Mouse (Mus musculus) limb, embryonic 14.5 days (tissue): ENCODE results near the gene Znrf1. TPM values are rescaled to one million over a fixed set of nuclear protein-coding genes. Genes with fewer than 3 reads are reported as not detected.

ENCODE experiments used
- ATAC-seq: fragments of 200-750 bp; cut with Nextera tagmentation; 2 replicates; pipeline ENCODE4 v1.8.0; 2017; ENCODE audit warnings: low read depth, moderate number of reproducible peaks, moderate TSS enrichment; ENCODE audit not compliant: low FRiP score
- DNase-seq: peaks from one replicate; pipeline ENCODE4 v3.0.0-alpha.2; 2015; ENCODE audit warnings: low spot score
- H3K27ac ChIP-seq: fragments of 300-500 bp; sonication (generic); replicated peaks from 2 replicates; pipeline ENCODE4 v1.5.1; 2014; ENCODE audit warnings: low read depth, mild to moderate bottlenecking, low read length, moderate library complexity, mixed read lengths
- H3K27me3 ChIP-seq: fragments of 300-500 bp; sonication (generic); 2 replicates; pipeline ENCODE4 v1.6.1; 2014; ENCODE audit warnings: low read length, mixed read lengths; ENCODE audit not compliant: control insufficient read depth, insufficient read depth
- H3K36me3 ChIP-seq: fragments of 300-500 bp; sonication (generic); 2 replicates; pipeline ENCODE4 v1.6.1; 2014; ENCODE audit warnings: mild to moderate bottlenecking, low read length, moderate library complexity, mixed read lengths; ENCODE audit not compliant: control insufficient read depth, insufficient read depth
- H3K4me1 ChIP-seq: fragments of 300-500 bp; sonication (generic); 2 replicates; pipeline ENCODE4 v1.6.1; 2014; ENCODE audit warnings: antibody characterized with exemption, low read length, mixed read lengths; ENCODE audit not compliant: control insufficient read depth, insufficient read depth
- H3K4me2 ChIP-seq: fragments of 300-500 bp; sonication (generic); replicated peaks from 2 replicates; pipeline ENCODE4 v1.6.1; 2014; ENCODE audit warnings: low read depth, mild to moderate bottlenecking, low read length, moderate library complexity; ENCODE audit not compliant: severe bottlenecking
- H3K4me3 ChIP-seq: fragments of 300-500 bp; sonication (generic); replicated peaks from 2 replicates; pipeline ENCODE4 v1.5.1; 2014; ENCODE audit warnings: low read length
- H3K9ac ChIP-seq: fragments of 300-500 bp; sonication (generic); 2 replicates; pipeline ENCODE4 v1.6.1; 2014; ENCODE audit warnings: mild to moderate bottlenecking, low read depth, low read length, moderate library complexity; ENCODE audit not compliant: severe bottlenecking
- H3K9me3 ChIP-seq: fragments of 300-500 bp; sonication (generic); 2 replicates; pipeline ENCODE4 v1.6.1; 2016; ENCODE audit warnings: low read length; ENCODE audit not compliant: control insufficient read depth
- POLR2A ChIP-seq: fragments of 200-500 bp; IDR thresholded peaks from 2 replicates; pipeline ENCODE4 v1.8.0; 2012; ENCODE audit warnings: inconsistent platforms, mild to moderate bottlenecking, moderate library complexity, borderline replicate concordance; ENCODE audit not compliant: insufficient read depth, insufficient read length; ENCODE audit errors: extremely low read depth
- WGBS: fragments of 180-500 bp; shearing (Covaris S2); extraction: QIAGEN DNeasy Blood & Tissue Kit; methylation state at CpG from one replicate; pipeline ENCODE4 v1.1.7; 2014; 5-methylcytosine and 5-hydroxymethylcytosine counted together
- polyA plus RNA-seq, 2 experiments: library from polyadenylated mRNA; depleted of rRNA in 1 of 2; stranded (reverse) in 1 of 2; unstranded in 1 of 2; fragments of >200 nt; fragmentation: Nextera tagmentation in 1 of 2; extraction: Ambion mirVana in 1 of 2; gene quantifications; 2 replicates each; pipeline versions ENCODE4 v1.2.1 to v1.2.3; 2012 to 2014

Gene Znrf1
- polyA plus RNA-seq, 2 experiments = 42.4 to 133 TPM

DNA sequence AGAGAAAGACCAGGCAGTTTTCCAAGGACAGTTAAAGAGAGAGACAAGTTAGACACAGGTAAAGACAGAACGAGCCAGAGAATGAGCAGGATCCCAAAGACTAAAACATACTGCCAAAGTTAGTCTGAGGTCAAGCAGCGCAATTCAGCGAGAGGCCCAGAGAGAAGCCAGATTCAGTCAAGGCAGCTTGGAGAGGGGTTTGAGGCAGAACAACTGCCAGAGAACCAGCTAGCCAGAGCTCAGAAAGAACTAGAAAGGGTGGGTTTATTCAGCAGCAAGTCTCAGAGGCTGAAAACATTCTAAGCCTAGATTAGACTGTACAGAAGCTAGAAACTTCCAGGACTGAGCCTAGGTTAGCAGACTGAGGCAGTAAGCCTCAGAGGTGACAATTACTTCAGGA is 44.4 kb downstream of the Znrf1 start:
- DNase-seq (no peak), ATAC-seq (no peak)
- WGBS = 87% methylated on average over 3 of the region's 3 CpGs
- Histone ChIP-seq H3K27ac (no peak overlapping the region), H3K4me2 (no peak overlapping the region), H3K27me3 (no peaks in the 10 kb centered on the region), H3K9ac (no peak overlapping the region), H3K4me3 (no peak overlapping the region), H3K9me3 (no peaks in the 10 kb centered on the region), H3K36me3 (peaks cover 13% of the 10 kb centered on the region), H3K4me1 (no peaks in the 10 kb centered on the region)
- no peak for TF ChIP-seq POLR2A

DNA sequence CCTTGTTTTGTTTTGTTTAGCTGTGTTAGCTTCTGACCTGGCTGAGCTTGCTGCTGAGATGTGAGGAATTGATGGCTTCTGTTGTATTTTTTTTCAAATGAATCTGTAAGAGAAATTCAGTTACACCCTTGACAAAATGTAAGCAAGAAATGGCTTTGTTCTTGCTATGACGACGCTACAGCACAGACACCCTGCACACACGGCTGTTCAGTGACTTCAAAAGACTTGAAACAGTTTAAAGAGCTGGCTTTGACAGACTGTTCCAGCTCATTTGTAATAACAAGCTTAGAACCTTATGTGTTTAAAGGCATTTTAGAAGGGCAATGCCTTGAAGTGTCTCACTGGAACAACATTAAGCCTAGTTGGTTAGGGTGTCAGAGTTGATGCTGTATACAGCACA is 46.5 kb downstream of the Znrf1 start:
- ATAC-seq (no peak), DNase-seq (no peak)
- Histone ChIP-seq H3K9me3 (no peaks in the 10 kb centered on the region), H3K9ac (no peak overlapping the region), H3K4me2 (no peak overlapping the region), H3K36me3 (peaks cover 10% of the 10 kb centered on the region; the same call in 1 of the 2 replicates), H3K4me1 (no peaks in the 10 kb centered on the region), H3K27me3 (no peaks in the 10 kb centered on the region), H3K27ac (no peak overlapping the region), H3K4me3 (no peak overlapping the region)
- no peak for TF ChIP-seq POLR2A
- WGBS = 66% methylated on average over 3 of the region's 3 CpGs

DNA sequence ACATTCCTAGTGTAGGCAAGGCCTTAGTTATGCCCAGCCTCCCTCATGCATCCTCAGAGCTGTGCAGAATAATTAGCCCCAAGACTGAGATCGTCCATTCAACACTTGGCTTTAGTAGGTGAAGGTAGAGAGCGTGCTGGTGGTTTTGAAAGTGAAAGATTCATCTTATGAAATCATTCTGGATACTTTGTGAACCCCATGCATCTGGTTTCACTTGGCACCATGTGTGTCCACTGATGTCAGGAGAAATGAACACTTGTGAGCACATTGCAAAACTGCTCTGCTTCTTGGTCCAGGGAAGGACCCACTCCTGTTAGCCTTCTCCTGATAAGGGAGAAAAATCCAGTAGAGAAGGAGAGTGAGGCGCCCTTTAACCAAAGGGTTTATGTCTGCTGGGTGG is 49.0 kb downstream of the Znrf1 start:
- ATAC-seq = no peak
- H3K9me3 ChIP-seq = no peaks in the 10 kb centered on the region
- peaks cover 5% of the 10 kb centered on the region; the same call in 1 of the 2 replicates for H3K36me3 ChIP-seq
- H3K27ac ChIP-seq = no peak overlapping the region
- no peak for TF ChIP-seq POLR2A
- no peak overlapping the region for H3K4me2 ChIP-seq
- no peak for DNase-seq
- 89% methylated on average over 3 of the region's 3 CpGs for WGBS
- no peaks in the 10 kb centered on the region for H3K4me1 ChIP-seq
- no peak overlapping the region for H3K9ac ChIP-seq
- no peak overlapping the region for H3K4me3 ChIP-seq
- H3K27me3 ChIP-seq = no peaks in the 10 kb centered on the region

DNA sequence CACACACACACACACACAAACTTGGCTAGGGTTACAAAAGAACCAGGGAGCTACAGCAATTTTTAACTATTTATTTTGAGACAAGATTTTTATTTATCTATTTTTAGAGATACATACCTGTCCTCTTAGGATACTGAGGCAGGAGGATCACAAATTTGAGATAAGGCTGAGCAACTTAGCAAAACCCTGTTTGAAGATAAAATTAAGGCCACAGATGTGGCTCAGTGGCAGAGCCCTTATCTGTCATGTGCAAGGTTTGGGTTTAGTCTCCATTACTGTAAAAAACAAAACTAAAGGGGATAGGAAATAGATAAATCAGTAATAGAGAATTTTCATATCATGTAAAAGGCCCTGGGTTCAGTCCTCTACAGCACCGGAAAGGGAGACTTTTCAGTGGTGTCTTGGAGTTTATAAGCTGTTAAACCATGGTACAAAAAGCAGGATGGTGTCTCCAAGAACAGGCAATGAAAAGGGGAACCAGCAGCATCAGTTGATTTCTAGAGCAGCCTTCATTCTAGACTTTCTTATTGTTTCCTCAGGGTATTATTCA is 51.7 kb downstream of the Znrf1 start:
- no peak overlapping the region for H3K27ac ChIP-seq

DNA sequence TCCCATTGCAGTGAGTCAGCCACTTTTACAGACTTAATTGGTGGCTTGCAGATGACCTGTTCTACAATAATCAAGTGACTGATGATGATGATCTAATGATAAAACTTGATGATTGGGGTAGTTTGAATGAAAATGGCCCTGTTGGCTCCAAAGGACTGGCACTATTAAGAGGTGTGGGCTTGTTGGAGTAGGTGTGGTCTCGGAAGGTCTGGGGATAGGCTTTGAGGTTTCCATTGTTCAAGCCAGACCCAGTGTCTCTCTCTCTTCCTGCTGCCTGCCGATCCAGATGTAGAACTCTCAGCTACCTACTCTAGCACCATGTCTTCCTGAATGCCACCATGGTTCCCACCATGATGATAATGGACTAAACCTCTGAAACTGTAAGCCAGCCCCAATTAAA is 52.4 kb downstream of the Znrf1 start:
- Histone ChIP-seq H3K36me3 (peaks cover 3% of the 10 kb centered on the region; the same call in 1 of the 2 replicates), H3K4me2 (no peak overlapping the region), H3K9ac (no peak overlapping the region), H3K4me1 (no peaks in the 10 kb centered on the region), H3K4me3 (no peak overlapping the region), H3K9me3 (no peaks in the 10 kb centered on the region), H3K27me3 (no peaks in the 10 kb centered on the region), H3K27ac (no peak overlapping the region)
- no peak for TF ChIP-seq POLR2A
- DNase-seq = no peak
- 89% methylated on average over 2 of the region's 2 CpGs for WGBS
- no peak for ATAC-seq

More for the DNA sequence above, 51.7 kb downstream of the Znrf1 start:
- Histone ChIP-seq H3K9ac (no peak overlapping the region), H3K9me3 (no peaks in the 10 kb centered on the region), H3K4me2 (no peak overlapping the region), H3K4me1 (no peaks in the 10 kb centered on the region), H3K27me3 (no peaks in the 10 kb centered on the region), H3K4me3 (no peak overlapping the region), H3K36me3 (peaks cover 3% of the 10 kb centered on the region; the same call in 1 of the 2 replicates)
- no peak for TF ChIP-seq POLR2A
- ATAC-seq (no peak), DNase-seq (no peak)
- 96% methylated on average over 1 of the region's 1 CpGs for WGBS

DNA sequence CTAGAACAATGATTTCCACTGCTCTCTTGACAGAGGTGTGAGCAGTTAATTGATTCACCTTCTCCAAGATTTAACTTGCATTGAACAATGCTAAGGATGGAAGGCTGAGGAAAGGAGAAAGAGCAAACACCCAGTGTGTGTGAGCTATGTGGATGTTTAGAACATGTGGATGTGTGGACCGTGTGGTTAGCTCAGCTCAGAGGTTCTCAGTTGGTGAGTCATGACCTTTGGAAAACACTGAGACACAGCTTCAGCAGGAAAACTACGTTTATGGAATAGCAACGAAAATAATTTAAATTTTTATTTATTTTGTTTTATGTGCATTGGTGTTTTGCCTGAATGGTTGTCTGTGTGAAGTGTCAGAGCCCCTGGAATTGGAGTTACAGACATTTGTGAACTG is 54.3 kb downstream of the Znrf1 start:
- ATAC-seq (no peak), DNase-seq (no peak)
- no peak for TF ChIP-seq POLR2A
- no peaks in the 10 kb centered on the region for H3K9me3 ChIP-seq
- no peak overlapping the region for H3K27ac ChIP-seq
- H3K27me3 ChIP-seq = no peaks in the 10 kb centered on the region
- no peaks in the 10 kb centered on the region for H3K4me1 ChIP-seq
- peaks cover 3% of the 10 kb centered on the region; the same call in 1 of the 2 replicates for H3K36me3 ChIP-seq
- WGBS = 86% methylated on average over 3 of the region's 3 CpGs
- no peak overlapping the region for H3K4me2 ChIP-seq
- no peak overlapping the region for H3K9ac ChIP-seq
- H3K4me3 ChIP-seq = no peak overlapping the region
